Mouse (Mus musculus): ENCODE measurements at regions not wholly inside any gene's neighbourhood (a gene's known extent, or its start where the extent isn't known, plus 50 kb on each side); places are given as distances from the start of the nearest gene placed in this dataset.

DNA sequence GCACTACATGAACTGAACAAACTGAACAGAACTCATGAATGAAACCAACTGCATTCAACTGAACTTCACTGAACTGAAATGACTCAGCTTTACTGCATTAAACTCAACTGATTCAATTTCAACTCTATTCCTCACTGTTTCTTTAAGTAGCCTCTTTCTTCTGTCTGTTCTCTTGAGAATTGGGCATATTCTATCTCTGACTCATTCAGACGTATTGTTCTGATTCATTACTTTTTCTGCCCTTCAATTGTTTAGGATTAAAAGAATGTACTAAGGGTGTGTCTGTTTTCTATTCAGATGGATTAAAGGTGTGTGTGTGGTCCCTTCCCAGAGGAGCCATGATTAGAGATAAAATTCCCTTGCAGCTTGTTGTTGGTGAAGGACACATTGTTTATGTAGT, 337.9 kb upstream of the Rgs18 start:
- TF ChIP-seq POLR2A (IDR thresholded peaks at IDR 0.05; ENCODE audit: low read depth, low read length) (no peak), CTCF (IDR thresholded peaks at IDR 0.05; ENCODE audit: borderline replicate concordance, insufficient read depth, low read length) (no peak)

All from embryonic fibroblast, embryonic 13.5 days (primary cell).